Mouse (Mus musculus): Measurements from ENCODE around the gene Grip2.

Gene Grip2

DNA sequence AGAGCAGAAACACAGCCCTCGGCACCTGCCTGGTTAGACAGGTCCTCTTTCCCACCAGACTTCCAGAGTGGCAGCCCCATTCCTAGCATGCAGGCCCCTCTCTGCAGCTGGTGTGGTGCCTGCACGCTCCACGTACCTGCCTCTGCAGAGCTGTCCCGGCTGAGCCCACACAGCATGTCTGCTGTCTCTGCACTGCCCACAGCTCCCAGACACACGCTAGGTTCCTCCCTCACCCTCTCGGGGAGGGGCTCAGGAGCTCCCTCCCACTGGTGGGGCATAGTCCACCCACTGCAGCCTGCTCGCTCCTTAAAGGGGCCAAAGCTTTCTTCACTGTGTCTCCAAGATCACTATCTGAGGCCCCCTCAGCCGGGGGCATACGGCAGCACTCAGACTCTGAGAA, 31.0 kb downstream of the Grip2 start:
- DNase-seq (ENCODE audit: low read depth, low spot score): no peak

DNA sequence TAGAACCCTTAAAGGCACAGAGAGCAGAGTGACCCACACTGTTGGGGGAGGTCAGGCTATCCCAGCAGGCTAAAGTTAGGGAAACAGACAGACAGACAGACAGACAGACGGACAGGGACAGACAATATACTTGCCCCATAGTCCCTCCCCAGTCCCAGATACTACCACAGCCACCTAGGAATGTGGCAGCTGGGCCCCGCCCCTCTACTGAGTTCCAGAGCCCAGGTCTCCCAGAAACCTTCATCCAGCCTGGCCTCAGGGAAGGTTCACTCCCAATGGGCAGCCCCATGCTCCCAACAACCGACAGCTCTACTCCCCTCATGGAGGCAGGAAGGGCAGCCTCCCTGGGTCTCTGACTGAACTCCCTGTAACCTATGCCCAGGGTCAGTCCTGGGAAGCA, 31.4 kb downstream of the Grip2 start:
- no peak for DNase-seq (ENCODE audit: low read depth, low spot score)

DNA sequence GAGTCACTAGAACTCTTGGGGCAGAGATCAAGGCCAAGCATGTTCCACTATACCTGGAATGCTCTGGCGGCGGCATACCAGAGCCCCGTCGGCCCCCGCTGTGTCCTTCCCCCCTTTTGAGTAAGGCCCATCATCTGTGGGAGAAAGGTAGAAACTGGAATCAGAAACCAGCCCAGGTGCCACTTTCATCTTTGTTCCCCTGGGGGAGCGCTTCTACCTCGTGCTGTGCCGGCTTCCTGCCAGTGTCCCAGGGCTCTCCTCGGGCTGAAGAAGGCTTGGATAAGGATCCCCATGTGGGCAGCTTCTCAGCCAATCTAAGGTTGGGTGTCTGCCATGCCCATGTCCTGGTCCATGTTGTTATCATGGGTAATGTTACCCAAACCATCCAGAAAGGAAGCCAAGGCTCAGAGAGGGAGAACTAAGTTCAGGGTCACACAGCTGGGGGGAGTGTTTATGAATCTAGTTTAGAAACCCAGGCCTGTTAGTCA, 38.7 kb downstream of the Grip2 start:
- DNase-seq (ENCODE audit: low read depth, low spot score): no peak

DNA sequence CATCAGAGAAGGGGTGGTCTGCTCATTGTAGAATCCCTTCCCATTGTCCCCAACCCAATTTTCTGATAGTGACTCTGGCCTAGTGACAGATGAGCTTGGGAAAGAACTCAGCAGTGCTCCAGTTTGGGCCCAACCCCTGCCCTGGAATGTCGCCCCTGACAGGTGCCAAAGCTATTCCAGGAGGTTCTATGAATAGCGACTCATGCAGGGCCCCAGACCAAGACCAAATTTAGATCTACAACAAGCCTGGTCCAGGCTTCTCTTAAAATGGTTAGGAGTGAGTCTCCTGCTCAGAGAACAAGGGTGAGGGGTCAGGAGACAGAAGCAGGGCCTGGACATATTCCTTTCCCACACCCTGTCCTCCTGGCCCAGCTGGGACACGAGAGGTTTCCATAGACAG, 42.0 kb downstream of the Grip2 start:
- no peak for DNase-seq (ENCODE audit: low read depth, low spot score)

DNA sequence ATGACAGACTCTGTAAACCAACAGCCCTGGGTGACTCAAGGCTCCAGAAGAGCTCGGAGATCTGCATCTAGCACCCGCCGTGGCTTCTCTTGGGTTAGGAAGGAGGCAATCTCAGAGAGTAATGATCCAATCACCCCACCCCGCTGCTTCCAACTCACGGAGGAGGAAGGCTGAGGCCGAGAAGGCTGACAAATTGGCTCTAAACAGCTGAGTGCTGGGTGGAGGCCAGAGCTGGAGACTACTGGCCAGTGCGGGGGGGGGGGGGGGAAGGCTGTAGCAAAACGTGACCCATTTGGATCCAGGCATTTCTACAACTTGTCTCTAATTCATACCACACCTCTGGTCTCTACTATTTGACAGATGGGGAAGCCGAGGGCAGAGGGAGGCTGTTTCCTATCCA, 47.8 kb downstream of the Grip2 start:
- DNase-seq (ENCODE audit: low read depth, low spot score): no peak

DNA sequence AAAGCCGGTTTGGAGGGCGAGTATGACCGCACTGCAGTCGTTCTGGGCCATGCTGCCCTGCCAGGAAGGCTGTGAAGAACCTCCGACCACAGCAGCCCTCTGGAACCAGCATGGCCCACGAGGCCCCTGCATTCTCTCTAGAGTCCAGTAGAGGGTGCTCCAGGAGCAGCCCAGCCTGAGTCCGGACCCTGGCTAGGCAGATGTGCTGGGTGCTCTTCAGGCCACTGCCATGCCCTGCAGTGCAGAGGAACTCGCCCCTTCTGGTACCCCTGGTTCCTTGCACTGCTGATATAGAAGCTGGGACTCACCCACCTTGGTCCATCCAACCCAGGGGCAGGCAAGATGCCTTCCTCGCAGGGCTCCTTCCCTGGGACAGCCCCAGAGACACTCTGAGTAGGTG, 50.5 kb downstream of the Grip2 start:
- DNase-seq (ENCODE audit: low read depth, low spot score): peak; percentile 26

DNA sequence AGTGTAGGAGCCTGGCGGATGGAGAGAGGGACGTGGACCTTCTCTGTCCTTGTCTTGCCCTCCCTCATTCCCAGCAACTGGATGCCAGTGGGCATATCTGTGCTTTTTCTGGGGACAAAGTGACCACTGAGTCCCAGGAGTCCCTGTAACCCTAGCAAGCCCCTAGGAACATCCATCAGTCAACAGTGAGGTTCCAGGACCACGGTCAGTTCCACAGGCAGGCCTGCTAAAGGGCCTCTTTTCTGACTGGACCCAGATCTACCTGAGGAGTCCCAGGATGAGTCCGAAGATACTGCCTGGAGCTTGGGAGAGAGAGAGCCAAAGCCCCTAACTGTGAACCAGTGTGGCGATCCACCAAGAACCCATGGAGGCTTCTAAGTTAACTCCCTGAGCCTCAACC, 53.1 kb downstream of the Grip2 start:
- no peak for DNase-seq (ENCODE audit: low read depth, low spot score)

DNA sequence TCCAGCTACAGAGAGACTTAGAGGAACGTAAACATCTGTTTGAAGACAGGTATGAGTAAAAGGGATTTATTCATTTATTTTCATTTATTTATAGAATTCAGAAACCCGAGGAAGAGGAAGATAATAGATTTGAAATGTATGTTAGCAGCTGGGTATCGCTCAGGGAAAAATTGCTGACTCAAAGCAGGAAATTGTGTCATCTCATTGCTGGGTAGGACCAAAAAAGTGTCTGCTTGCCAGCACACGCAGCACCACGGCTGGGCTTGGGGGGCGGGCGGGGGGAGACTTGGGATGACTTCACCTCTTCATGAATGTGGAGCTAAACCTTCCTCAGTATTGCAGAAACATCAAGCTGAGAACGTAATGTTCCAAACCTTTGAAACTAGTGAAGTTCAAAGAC, 59.5 kb downstream of the Grip2 start:
- DNase-seq (ENCODE audit: low read depth, low spot score): no peak

DNA sequence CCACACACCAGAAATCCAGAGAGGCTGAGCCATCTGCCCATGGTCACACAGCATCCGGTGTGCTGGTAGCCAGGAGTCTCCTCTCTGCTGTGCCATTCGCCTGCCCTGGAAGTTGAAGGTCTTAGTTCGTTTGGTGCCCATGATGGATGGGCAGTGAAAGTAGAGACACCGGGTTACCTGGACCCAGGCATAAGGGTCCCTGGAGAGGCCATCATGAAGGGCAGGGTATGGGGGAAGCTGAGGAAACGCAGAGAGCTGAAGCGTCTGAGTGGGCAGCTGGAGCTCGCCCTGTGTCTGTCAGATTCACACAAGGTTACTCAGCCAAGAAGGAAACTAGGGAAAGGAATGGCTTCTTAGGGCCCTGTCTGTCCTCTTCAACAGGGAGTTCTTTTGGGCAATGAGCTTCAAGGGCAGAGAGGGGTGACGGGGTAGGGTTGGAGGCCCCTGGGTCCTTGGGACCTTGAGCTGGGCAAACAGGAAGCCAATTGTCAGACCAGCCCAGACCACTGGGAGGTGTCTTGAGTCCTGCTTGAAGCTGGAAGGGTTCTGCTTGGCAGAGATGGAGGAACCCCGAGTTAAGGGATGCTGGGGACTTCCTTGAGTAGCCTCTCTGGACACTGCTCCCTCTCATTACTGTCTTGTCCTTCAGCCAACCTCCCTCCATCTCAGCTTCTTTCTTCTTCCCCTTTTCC, 64.9 kb downstream of the Grip2 start:
- DNase-seq (ENCODE audit: low read depth, low spot score): no peak

DNA sequence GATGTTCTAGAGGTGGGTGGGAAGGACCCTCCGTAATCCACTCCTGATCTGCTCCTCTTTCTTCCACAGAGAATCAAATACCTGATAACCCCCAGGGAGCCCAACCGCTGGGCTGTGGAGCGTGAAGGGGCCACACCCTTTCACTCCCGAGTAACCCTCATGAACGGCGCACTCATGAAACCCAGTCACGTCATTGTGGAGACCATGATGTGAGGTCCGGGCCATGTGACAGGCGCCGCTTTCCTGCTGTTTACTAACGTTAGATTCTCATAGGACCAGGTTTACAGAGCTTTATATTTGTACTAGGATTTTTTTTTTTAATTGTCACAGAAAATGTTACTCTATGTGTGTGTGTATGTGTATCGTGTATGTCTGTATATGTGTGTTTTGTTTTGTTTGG, 72.2 kb downstream of the Grip2 start:
- no peak for DNase-seq (ENCODE audit: low read depth, low spot score)

DNA sequence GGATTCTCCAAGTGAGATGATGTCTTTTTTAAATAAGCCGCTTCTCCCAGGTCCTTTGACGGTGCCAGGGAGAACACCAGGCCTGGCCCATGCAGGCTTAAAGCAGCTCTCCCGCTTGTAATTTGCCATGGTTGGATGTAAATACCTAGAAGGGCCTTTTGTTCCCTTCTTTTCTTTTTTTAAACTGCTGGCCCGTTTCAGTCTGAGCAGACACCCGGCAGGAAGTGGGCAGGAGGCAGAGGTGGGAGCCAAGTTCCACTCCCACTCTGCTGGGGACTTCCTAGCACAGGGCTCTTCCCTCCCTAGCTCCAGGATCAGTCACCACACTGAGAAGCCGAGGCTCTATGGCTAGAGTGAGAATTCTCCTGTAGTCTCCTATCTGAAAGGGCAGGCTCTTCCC, 73.0 kb downstream of the Grip2 start:
- DNase-seq (ENCODE audit: low read depth, low spot score): no peak

DNA sequence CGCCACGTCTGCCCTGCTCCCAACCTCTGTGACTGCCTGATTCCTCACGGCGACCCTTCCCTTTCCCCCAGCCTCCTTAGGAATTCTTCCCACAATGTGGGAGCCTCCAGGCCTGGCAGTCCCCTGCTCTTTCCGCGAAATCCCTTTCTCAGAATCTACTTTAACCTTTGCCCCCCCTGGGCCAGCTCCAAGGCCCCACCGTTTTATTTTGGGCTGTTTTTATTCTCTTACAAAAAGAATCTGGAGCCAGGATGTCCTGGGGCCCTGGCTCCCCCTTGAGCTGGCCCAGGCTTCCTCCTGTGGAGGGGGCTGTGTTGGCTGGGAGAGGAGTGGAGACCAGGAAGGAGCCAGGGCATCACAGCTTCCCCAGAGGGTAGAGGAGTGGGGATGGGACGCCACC, 74.2 kb downstream of the Grip2 start:
- DNase-seq (ENCODE audit: low read depth, low spot score): no peak

DNA sequence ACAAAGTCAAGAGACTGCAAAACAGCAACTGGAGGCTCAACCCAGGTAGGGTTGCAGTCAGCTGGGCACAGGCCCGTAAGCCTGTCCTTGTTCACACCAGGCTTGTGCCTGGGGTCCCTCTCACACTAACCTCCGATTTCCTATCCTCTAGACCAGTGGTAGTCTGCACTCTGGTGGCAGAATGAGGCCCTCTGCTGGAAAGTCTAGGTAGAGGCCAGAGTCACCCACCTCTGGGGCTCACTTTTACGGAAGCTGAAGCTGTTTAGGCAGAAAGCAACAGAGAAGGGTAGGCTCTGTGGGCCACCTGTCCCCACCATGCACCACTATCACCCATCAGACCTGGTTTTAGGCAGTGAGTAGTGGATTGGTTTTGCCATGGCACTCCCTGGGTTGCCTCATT, 76.1 kb downstream of the Grip2 start:
- DNase-seq (ENCODE audit: low read depth, low spot score): no peak

DNA sequence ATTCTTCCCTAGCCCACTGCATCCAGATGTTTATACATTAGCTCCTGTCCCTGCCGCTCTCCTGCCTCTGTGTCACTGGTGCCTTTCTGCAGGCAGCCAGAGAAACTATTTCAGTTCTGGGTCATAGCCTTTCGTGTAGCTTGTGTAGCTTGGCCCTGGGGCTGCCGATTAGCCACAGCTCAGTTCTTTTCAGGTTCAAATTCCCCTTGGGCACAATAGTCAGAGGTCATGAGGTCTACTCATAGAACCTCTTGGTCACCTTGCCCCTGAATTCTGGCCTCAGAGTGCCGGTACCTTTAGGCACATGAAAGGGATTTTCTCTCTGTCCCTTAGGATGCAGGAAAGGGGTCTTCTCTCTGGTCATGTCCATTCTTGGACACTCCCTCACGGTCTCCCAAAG, 80.3 kb downstream of the Grip2 start:
- DNase-seq (ENCODE audit: low read depth, low spot score): no peak

DNA sequence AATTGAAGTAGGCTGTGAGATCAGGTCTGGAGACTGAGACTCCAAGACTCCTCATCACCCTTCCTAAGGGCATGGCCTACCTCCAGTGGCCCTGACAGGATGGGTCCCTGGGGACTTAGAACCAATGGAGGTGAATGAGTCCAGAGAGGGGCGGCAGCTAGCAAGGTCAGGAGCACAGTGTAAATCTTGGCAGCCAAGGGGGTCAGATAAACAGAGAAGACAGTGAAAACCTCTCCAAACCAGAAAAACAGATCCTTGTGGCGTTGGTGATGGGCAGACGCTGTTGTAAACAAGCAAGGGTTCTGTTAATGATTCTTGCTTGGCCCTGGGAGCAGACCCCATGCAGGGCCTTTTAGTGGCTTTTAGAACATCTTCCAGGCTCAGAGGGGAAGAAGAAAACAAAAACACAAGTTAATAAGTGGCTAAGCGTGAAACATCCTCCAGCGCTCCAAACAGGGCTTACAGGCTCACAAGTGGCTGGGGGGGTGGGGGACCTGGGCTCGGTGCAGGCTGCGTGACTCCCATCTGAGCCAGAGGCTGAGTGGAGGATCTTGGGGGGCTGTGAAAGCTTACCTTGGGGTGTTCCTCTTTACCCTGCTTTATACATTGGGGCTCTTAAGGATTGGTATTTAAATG, 81.0 kb downstream of the Grip2 start:
- no peak for DNase-seq (ENCODE audit: low read depth, low spot score)

DNA sequence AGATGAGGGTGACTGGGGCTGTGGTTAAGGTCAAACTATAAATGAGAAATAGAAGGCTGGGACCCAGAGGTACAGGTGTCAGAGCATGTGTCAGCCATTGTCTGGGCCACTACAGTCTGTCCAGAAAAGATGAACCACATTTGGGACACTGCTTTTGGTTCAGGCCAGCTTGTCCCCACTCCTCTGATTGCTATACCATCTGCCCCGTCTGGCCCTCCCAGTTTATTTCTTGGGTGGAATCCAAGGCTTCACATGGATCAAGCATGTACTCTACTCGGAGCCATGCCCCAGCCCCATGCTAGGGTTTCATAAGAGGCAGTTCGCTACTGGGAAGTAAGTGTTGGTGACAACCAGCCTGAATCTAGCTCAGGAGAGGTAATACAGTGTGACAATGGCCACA, 81.8 kb downstream of the Grip2 start:
- no peak for DNase-seq (ENCODE audit: low read depth, low spot score)

DNA sequence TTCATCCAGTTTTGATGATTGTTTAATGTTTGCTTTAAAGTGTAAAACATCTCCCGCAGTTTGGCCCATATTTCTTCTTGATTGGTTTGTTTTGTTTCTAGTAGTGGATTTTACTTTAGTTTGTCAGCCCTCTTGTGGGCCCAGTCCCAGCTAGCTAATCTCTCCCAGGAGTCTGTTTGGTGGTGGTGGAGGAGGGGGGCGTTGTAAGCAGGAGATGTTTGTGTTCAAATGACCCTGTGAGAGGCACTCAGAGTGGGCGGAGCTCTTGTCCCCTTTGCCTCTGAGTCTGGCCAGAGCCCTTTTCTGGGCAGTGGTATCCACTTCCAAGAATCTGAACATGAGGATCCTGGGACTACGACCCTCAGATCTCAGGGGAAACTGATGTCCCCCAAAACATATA, 83.2 kb downstream of the Grip2 start:
- DNase-seq (ENCODE audit: low read depth, low spot score): no peak

DNA sequence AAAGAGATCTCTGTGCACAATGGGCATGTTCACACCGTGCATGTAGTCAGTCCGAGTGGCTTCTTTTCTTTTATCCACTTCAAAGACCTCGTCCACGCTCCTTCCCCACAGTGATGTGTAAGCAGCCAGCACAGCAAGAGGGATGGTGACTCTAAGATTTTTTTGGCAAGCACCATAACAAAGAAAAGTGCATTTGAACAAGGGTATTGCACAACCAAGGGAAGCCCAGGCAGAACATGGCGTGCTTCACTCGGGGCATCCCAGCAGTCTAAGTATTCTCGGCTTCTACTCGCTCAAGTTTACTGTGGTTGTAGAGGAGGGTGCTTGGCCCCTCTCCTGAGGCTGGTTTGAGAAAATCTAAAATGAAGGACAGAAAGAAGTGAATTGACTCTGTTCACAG, 84.1 kb downstream of the Grip2 start:
- DNase-seq (ENCODE audit: low read depth, low spot score): no peak

DNA sequence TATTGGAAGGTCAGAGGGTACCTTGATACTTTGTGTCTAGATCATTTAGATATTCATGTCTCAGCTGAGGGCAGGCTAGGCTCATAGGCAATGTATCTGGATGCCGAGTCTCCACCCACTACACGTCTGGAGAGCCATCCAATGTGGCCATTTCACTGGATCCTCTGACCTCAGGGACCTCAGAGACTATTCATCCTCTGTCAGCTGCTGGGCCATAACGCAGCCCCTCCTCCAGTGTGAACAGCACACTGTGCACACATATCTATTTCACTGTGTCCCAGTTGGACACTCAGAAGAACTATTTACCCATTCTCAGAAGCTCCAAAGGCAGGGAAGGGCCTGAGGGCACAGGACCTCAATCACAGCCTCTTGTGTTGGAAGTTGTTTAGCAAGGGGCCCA, 84.6 kb downstream of the Grip2 start:
- no peak for DNase-seq (ENCODE audit: low read depth, low spot score)

DNA sequence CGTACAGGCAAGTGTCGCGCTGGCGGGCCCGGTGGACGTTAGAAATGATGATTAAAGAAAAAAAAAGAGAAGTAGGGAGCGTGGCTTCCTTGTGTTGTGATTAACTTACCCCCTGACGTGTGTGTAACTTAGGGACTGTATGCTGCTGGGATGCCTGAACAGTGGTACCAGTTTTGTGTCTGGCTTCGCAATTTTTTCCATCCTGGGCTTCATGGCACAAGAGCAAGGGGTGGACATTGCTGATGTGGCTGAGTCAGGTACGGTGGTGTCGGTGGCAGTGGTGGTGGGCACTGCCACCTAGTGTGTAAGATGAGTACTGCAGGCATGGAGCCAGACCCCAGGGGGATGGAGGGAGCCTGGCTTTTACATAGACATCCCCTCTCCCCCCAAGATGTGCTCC, 86.0 kb downstream of the Grip2 start:
- no peak for DNase-seq (ENCODE audit: low read depth, low spot score)

DNA sequence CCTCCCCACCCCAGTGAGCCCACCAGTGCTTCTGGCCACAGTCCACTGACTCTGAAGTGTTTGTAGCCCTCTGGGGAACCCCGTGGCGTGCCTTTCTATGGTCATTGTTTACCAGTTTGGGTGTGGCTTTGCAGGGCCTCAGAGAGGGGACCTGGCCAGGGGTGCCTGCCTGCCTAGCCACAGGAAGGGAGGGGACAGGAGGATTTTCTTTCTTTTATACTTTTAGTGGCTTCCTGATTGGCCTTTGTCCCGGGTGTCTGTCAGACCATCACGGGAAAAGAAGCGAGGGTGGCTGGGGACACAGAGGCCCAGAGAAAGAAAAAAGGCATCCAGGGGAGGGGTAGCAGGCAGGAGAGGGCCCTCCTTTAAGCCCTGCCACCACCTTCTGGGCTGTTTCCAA, 89.0 kb downstream of the Grip2 start:
- DNase-seq (ENCODE audit: low read depth, low spot score): no peak

DNA sequence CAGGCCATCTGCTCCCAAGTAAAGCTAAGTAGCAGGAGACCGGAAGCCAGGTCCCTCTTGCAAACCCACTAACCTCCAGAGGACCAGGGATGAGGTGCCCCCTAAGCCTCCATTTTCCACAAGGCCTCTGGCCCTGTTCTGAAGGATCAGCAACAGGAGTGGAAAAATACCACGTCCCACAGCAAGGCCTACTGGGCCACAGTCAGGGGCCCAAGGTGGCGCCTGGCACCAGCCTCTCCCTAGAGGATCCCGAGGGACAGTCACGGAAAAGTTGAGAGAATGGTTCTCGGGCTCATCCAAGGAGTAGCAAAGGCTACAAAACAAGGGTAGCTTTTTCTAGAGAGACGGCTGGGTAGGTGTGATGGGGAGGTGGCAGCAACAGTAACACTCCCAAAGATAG, 89.6 kb downstream of the Grip2 start:
- no peak for DNase-seq (ENCODE audit: low read depth, low spot score)

DNA sequence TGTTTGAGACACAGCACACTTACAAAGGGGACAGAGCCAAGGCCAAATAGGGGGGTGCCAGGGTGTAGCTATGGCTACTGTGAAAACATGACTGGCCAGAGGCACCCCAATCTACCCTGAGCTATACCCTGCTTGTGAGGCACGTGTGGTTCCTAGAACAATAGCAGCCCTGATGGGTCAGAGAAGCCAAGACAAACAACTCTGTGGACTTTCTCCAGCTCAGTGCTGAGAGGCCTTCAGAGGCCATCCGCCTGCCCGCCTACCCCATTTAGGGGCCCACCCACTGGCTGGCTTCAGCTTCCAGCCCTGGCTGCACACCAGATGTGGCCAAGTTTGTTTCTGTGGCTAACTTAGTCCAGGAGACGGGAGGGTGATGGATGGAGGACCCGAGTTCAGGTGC, 90.6 kb downstream of the Grip2 start:
- DNase-seq (ENCODE audit: low read depth, low spot score): no peak

DNA sequence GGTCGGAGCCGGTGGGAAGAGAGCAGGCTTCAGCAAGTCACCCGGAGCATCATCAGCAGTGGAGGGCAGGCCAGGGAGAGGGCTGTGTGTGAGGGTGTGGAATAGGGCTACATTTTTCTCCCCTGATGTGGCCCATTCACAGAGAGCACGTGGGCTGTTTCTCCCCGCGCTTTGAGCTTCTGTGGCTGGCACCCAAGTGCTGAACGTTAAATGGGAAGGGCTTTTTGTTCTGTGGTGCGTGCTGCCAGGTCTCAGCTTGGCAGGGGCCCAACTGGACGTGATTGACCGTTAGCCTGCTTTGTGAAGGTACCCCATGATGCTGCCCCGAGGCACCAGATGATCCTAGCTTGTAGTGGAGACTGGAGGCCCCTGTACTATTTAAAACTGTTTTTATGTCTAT, 94.9 kb downstream of the Grip2 start:
- no peak for DNase-seq (ENCODE audit: low read depth, low spot score)
